Mouse (Mus musculus) layer of hippocampus, adult 8-10 months (tissue): ENCODE results near the gene Rhobtb1. TPM values are rescaled to one million over a fixed set of nuclear protein-coding genes. Genes with fewer than 3 reads are reported as not detected.

Experiments
- DNase-seq, 2 experiments: peaks; one replicate each; pipeline ENCODE4 v3.0.0; 2022; ENCODE audit warnings: low spot score in 2 of 2
- total RNA-seq, 4 experiments: library from RNA; stranded (reverse); gene quantifications; 2 replicates each; pipeline ENCODE4 v1.2.4; 2022

Rhobtb1 gene
- total RNA-seq, 4 experiments from 2014 or later, result 5.2 to 5.8 (median 5.4) TPM

DNA sequence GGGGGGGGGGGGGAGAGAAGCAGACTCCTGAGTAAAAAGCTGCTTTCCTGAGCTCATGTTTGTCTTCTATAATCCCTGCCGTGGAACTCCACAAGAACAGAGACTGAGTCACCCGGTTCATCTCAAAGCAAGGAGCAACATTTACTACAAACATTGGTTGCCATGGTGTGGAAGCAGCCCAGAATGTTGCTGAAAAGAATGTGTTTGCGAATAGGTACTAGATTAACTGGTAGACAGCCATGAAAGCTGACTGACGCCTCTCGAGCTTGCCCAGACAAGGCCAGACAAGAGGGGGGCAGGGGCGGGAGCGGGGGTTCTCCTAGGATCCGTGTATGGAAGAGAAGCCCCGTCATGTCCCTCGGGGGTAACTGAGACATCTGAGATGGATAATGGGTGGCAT is 120.2 kb downstream of the Rhobtb1 start:
- DNase-seq, result no peak

- DNase-seq, result no peak
Measured at GRCm38 (mm10) chr10:69274275-69274674, 123.0 kb downstream of the Rhobtb1 start.

DNA sequence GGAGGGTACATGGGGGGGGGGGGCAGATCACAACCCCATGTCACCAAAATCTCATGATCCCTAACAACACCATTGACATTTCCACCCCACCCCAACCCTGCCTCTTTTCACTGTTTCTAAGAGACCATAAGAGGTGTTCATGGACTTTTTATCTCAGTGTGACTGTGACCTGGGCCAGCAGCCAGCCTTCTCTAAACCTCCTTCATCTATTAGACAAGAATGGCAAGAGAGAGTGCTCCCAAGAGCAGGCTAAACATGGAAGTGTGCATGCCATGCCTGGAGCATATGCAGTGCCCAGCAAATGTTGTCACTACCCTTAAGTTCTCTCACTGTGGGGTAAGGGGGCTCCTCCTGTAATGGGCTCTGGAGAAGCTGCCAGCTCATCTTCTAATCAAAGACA is 123.5 kb downstream of the Rhobtb1 start:
- DNase-seq, result no peak

DNA sequence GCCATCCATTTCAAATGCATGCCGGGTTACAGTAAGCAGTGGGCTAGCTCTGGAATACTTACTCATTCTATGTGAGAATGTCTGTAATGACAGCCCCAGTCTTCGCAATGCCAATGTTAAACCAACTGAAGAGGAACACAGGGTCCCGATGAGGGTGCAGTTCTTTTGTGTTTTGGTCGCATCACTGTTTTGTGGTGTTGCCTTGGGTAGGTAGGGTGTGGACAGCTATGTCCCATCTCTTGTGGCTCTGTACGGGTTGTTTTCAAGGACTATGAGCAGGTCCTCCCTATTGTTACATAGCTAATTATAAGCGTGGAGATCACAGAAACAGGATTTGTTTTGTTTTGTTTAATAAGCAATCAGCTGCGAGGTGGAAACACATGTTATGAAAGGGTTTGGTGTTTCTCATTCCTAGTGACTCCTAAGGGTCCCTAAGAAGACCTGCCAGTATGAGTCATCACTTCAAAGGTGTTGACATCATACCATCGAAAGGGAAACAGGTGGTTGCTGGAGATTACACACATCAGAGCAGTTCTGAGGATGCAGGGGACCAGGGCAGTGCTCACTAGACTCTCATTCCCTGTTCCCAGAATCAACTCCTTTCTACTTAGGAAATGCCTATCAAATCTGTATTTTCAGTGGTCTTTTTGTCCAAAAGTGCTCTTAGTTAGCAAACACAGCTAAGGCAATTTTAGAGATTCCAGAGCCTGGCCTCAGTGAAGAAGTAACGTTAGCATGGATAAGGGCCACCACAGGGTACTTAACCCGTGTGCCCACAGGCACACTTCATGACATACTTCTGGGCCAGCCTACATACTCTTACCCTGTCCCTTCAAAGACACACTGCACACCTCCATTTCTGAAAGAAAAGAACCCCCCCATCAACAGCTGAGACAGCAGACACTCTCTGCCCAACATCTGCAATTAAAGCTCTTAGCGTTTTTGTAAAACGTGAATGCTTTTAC is 124.9 kb downstream of the Rhobtb1 start:
- DNase-seq, result no peak

- no peak for DNase-seq
Measured at GRCm38 (mm10) chr10:69276920-69277435, 125.7 kb downstream of the Rhobtb1 start.

- no peak for DNase-seq
Measured at GRCm38 (mm10) chr10:69278764-69279606, 127.8 kb downstream of the Rhobtb1 start.

DNA sequence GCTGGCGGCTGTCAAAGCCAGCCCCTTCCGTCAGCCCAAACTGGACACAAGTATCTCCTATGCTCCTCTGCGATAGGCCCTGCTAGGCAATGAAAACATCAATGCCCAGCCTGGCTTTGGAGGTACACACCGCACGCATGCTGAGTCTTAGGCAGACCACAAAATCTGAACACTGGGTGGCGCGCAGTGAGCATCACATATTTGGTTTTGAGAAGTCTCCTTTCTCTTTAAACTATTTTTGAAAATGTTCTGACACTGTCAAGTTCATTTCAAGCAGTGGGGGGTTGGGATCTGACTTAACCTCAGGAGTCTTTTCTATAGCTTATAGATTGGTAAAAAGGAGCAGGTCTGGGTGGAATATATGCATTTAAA is 128.4 kb downstream of the Rhobtb1 start:
- no peak for DNase-seq

- DNase-seq, result no peak
Measured at GRCm38 (mm10) chr10:69286939-69287338, 135.7 kb downstream of the Rhobtb1 start.

- no peak for DNase-seq
Measured at GRCm38 (mm10) chr10:69288086-69288485, 136.9 kb downstream of the Rhobtb1 start.

DNA sequence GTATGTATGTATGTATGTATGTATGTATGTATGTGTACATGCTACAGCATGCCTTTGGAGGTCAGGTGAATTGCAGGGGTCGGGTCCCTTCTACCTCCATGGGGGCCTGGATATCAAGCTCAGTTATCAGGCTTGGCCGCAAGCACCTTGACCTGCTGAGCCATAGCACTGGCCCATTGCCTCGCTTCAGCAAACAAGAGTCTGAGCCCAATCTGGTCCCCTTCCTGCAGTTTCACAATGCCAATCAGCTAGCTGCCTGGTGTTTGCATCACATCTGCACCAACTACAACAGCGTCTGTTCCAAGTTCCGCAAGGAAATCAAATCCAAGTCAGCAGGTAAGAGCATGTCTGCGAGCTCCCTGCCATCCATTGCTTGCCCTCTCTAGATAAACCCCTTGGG is 137.5 kb downstream of the Rhobtb1 start:
- DNase-seq, result no peak

DNA sequence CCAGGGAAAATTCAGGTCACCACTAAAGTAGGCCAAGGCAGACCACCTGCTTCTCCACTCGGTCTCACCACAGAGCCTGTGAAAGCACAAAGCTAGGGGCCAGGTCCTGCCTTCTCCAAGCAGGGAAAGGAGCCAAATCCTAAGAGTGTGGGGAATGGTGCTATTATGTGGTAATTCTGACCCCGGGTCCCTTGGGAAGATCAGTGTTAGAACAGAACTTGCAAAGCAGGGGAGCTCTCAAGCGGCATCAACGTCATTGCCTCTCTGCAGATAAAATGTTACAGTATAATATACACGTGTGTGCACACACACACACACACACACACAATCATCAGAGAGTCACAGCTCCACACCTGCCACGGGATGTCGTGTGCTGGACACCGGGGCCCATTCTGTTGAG is 139.5 kb downstream of the Rhobtb1 start:
- DNase-seq, result no peak

DNA sequence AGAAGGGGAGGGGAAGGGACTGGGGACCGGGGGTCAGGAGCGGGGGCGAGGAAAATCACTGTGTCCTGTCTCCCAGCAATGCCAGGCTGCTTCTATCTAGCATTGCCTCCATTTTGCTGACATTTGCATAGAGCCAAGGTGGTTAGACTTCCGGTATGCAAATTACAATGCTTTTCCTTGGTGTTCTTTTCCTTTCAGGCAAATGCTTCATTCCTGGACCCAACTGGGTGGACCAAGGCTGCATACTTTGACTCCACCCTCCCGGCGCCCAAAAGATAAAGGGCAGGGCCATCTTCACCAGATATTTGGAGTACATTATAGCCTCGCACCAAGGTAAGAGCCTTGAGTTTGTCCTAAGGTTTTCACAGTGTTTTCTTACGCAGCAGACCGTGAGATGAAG is 144.7 kb downstream of the Rhobtb1 start:
- no peak for DNase-seq

DNA sequence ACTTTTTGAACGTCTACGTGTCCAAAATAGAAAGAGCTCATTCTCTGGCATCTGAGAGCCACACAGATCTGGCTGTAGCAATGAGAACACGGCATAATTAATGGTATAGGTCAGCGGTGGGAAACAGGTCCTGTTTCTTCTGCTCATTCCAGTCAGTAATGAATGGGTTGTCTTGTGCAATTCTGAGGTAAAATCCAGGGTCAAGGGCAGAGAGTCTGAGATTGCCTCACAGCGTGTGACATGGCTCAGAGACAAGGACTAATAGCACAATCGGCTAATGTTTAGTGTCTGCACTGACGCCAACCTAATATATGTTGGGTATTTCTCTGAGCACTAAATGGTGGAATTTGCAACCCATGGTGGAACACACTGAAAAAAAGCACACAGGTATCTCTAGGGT is 148.8 kb downstream of the Rhobtb1 start:
- DNase-seq, result no peak

DNA sequence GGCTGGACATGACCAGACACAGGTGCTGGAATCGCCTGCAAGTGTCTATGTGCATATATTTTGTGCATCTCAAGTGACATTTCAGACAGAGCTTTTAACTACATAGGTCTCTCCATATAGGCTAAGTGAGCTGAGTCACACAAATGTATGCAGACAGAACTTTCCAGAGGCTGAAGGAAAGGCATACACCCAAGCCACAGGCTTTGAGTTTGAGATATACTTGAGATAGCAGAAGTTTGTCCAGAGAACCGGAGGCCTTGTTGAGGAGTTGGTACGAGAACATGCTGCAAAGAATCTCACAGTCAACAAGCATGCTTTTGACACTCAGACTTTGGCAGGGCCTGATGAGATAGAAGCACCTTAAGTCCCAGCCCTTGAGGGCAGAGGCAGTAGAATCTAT is 151.4 kb downstream of the Rhobtb1 start:
- no peak for DNase-seq

DNA sequence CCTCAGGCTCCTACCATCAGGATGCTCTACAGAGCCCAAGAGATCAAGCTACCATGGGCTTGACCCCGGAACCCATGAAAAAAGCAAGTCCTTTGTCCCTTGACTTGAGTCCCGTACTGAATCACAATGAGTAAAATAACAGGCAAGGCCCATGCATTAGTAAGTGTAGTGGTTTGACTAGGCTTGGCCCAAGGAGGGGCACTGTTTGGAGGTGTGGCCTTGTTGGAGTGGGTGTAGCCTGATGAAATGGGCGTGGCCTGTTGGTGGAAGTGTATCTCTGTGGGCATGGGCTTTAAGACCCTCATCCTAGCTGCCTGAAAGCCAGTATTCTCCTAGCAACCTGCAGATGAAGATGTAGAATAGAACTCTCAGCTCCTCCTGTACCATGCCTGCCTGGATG is 153.6 kb downstream of the Rhobtb1 start:
- no peak for DNase-seq

- no peak for DNase-seq
Measured at GRCm38 (mm10) chr10:69305600-69305999, 154.4 kb downstream of the Rhobtb1 start.

DNA sequence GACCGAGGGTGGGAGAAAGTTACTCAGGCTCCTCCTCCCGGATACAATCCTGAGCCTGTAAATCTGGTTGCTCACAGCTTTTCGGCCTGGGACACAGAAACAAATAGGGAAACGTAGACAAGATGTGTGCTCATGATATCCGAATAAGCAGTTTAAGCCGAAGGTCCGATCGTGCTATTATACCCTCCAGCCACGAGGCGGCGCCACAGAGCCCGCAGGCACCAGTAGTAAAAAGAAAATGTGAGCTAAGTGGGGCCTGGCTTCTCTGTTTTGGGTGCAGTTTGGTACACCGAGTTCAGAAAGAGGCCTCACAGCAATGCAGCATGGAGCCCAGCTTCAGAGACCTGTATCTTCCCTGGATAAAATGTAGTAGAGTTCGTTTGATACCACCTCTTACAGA is 155.0 kb downstream of the Rhobtb1 start:
- peak in 1 of 2 experiments; percentile 12 for DNase-seq

DNA sequence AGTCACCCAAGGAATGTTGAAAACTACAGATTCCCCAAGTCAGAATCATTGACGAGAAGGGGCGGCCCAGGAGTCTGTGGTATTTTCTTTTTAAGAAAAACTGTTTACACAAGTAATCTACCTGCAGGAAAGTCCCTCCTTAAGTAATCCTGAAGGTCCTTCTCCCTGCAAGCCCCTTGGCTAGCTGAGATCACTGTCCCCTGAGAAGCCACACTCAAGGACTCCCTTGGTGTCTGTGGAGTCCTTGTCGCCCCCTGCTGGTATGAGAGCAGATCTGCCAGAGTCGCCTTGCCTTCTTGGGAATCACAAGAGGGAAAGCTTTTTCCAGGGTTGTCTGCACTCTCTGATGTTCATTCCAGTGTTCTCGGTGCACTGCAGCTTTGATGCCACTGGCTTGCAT is 155.8 kb downstream of the Rhobtb1 start:
- DNase-seq, result peak; percentile 23 to 38

- DNase-seq, result no peak
Measured at GRCm38 (mm10) chr10:69309109-69309508, 157.9 kb downstream of the Rhobtb1 start.

GRCm38 (mm10) chr10:69311867-69312266 is 160.6 kb downstream of the Rhobtb1 start:
- no peak for DNase-seq

GRCm38 (mm10) chr10:69313944-69314343 is 162.7 kb downstream of the Rhobtb1 start:
- DNase-seq, result no peak

GRCm38 (mm10) chr10:69318514-69318913 is 167.3 kb downstream of the Rhobtb1 start:
- no peak for DNase-seq
